9 mouse cellular contexts compared by ENCODE assay signal in genomic region chr10:80156002-80156751, GRCm38 (mm10). TPM values are rescaled to one million over a fixed set of nuclear protein-coding genes. Genes with fewer than 3 reads are reported as not detected.
DNase-seq lines count a peak whose midpoint lies in the region; ATAC-seq and TF ChIP-seq lines count a peak whose summit lies in the region.
"Had no signal": no experiment of that assay in that cellular context is flagged by ENCODE, and none has a peak within 500 bp of the region (broad histone marks: within the 10 kb centered on the region; RNA-seq: fewer than 3 reads in every experiment).

No protein-coding gene starts in this region.

- H3K4me2 ChIP-seq in heart, embryonic 12.5 days, result no peak overlapping the region
- peak overlapping the region; percentile 19; the same call in 1 of the 2 replicates for H3K4me2 ChIP-seq in forebrain, embryonic 13.5 days
- no peak overlapping the region for H3K4me2 ChIP-seq in liver, embryonic 15.5 days

- H3K4me1 ChIP-seq in heart, embryonic 12.5 days (replicated peaks), result peaks cover 92% of the 10 kb centered on the region
- peaks cover 92% of the 10 kb centered on the region for H3K4me1 ChIP-seq in forebrain, embryonic 13.5 days
- H3K4me1 ChIP-seq in liver, embryonic 15.5 days (replicated peaks), result peaks cover 97% of the 10 kb centered on the region

- peaks cover 67% of the 10 kb centered on the region for H3K36me3 ChIP-seq in heart, embryonic 12.5 days
- peaks cover 73% of the 10 kb centered on the region for H3K36me3 ChIP-seq in C2C12 (ENCODE audit: control insufficient read depth, insufficient read depth)
- H3K36me3 ChIP-seq in forebrain, embryonic 13.5 days (ENCODE audit: poor library complexity, severe bottlenecking), result peaks cover 74% of the 10 kb centered on the region
- H3K36me3 ChIP-seq in liver, embryonic 15.5 days (replicated peaks), result peaks cover 65% of the 10 kb centered on the region

- WGBS in heart, embryonic 12.5 days, result 83% methylated on average over 29 of the region's 29 CpGs
- WGBS in forebrain, embryonic 13.5 days, result 87% methylated on average over 29 of the region's 29 CpGs
- 79% methylated on average over 29 of the region's 29 CpGs for WGBS in liver, embryonic 15.5 days (ENCODE audit: insufficient replicate concordance)

- peak overlapping the region; percentile 45 for H3K9ac ChIP-seq in heart, embryonic 12.5 days
- H3K9ac ChIP-seq in forebrain, embryonic 13.5 days, result 0 out of 2 replicates have a peak overlapping the region, but pooled peaks have one; percentile 43
- H3K9ac ChIP-seq in liver, embryonic 15.5 days, result no peak overlapping the region

- DNase-seq in heart, adult 9 months (ENCODE audit: low spot score in 2 of 2), result no peak
- DNase-seq in cerebellum, adult 11 months, result no peak
- no peak for DNase-seq in adrenal gland, postnatal 14 days
- DNase-seq in embryo, embryonic 10.5 days (ENCODE audit: low spot score), result no peak
- DNase-seq: thymus, postnatal 14 days had no signal

- H3K9me3 ChIP-seq in heart, embryonic 12.5 days (replicated peaks), result no peaks in the 10 kb centered on the region
- H3K9me3 ChIP-seq in forebrain, embryonic 13.5 days (replicated peaks), result no peaks in the 10 kb centered on the region
- H3K9me3 ChIP-seq in liver, embryonic 15.5 days (replicated peaks), result no peaks in the 10 kb centered on the region

- peak overlapping the region; percentile 19 for H3ac ChIP-seq in C2C12 (ENCODE audit: control insufficient read depth, insufficient read length, low read depth)

- H3K79me2 ChIP-seq in C2C12 (ENCODE audit: control insufficient read depth, insufficient read depth), result peaks cover 64% of the 10 kb centered on the region

- TF ChIP-seq CTCF in C2C12 (IDR thresholded peaks at IDR 0.05; ENCODE audit: control insufficient read depth, insufficient read depth, insufficient read length), result no peak

- peaks cover 52% of the 10 kb centered on the region for H3K79me3 ChIP-seq in C2C12 (ENCODE audit: low read depth)

- no peak overlapping the region for H3K4me3 ChIP-seq in heart, embryonic 12.5 days
- H3K4me3 ChIP-seq in C2C12 (ENCODE audit: insufficient read depth, poor library complexity, severe bottlenecking), result no peak overlapping the region
- H3K4me3 ChIP-seq in forebrain, embryonic 13.5 days, result 0 out of 2 replicates have a peak overlapping the region, but pooled peaks have one; percentile 8
- no peak overlapping the region for H3K4me3 ChIP-seq in liver, embryonic 15.5 days (replicated peaks)

- no peaks in the 10 kb centered on the region for H3K27me3 ChIP-seq in heart, embryonic 12.5 days (replicated peaks)
- H3K27me3 ChIP-seq in C2C12 (ENCODE audit: control insufficient read depth, insufficient read depth, insufficient read length), result no peaks in the 10 kb centered on the region
- no peaks in the 10 kb centered on the region for H3K27me3 ChIP-seq in forebrain, embryonic 13.5 days
- no peaks in the 10 kb centered on the region for H3K27me3 ChIP-seq in liver, embryonic 15.5 days

- ATAC-seq in heart, embryonic 12.5 days (ENCODE audit: insufficient number of reproducible peaks, low FRiP score), result no peak
- ATAC-seq in forebrain, embryonic 13.5 days, result no peak
- no peak for ATAC-seq in liver, embryonic 15.5 days (ENCODE audit: insufficient read depth)

- H3K27ac ChIP-seq in heart, embryonic 12.5 days (ENCODE audit: poor library complexity, severe bottlenecking), result peak overlapping the region; percentile 97
- peak overlapping the region; percentile 89; the same call in 1 of the 2 replicates for H3K27ac ChIP-seq in forebrain, embryonic 13.5 days
- H3K27ac ChIP-seq in liver, embryonic 15.5 days (replicated peaks), result peak overlapping the region; percentile 19

TF ChIP-seq in C2C12, 6 proteins besides CTCF, POLR2A, EP300 and RAD21:
- TF ChIP-seq USF1 (IDR thresholded peaks at IDR 0.05; ENCODE audit: low read depth), result no peak
- TF ChIP-seq FOSL1 (IDR thresholded peaks at IDR 0.05; ENCODE audit: insufficient read depth, low read length, poor library complexity, severe bottlenecking), result no peak
- no peak for TF ChIP-seq MAX (IDR thresholded peaks at IDR 0.05)
- TF ChIP-seq MYOG (IDR thresholded peaks at IDR 0.05; ENCODE audit: control insufficient read depth, extremely low read depth, insufficient read length), result no peak
- TF ChIP-seq CEBPB (IDR thresholded peaks at IDR 0.05; ENCODE audit: low read depth), result no peak
- no peak for TF ChIP-seq MYOD1 (IDR thresholded peaks at IDR 0.05; ENCODE audit: control insufficient read depth, insufficient read length, low read depth)

RNA-seq across cellular contexts. Expression of gene Midn, which starts 8.1 kb away (rescaled TPM):
- 25.9 and 28.9 TPM in 2 replicates for polyA plus RNA-seq in heart, embryonic 12.5 days (2016; fragmentation: Nextera tagmentation; extraction: Ambion mirVana)
- 77.5 TPM for polyA plus RNA-seq in C2C12 (2012; fragmentation: generic; extraction: Trizol)
- polyA plus RNA-seq in forebrain, embryonic 13.5 days (2015; fragmentation: Nextera tagmentation; extraction: Ambion mirVana), result 35.1 and 37.9 TPM in 2 replicates
- 2.9 and 3.1 TPM in 2 replicates for polyA plus RNA-seq in liver, embryonic 15.5 days (2015; fragmentation: Nextera tagmentation; extraction: Ambion mirVana)
- total RNA-seq in adrenal gland, postnatal 14 days (2021), result 114 and 140 TPM in 2 replicates

RNA-seq across cellular contexts. Expression of gene Cirbp, which starts 9.6 kb away (rescaled TPM):
- 110 and 118 TPM in 2 replicates for polyA plus RNA-seq in heart, embryonic 12.5 days (2016; fragmentation: Nextera tagmentation; extraction: Ambion mirVana)
- polyA plus RNA-seq in C2C12 (2012; fragmentation: generic; extraction: Trizol), result 30.9 TPM
- 274 and 308 TPM in 2 replicates for polyA plus RNA-seq in forebrain, embryonic 13.5 days (2015; fragmentation: Nextera tagmentation; extraction: Ambion mirVana)
- polyA plus RNA-seq in liver, embryonic 15.5 days (2015; fragmentation: Nextera tagmentation; extraction: Ambion mirVana), result 13.1 and 17.0 TPM in 2 replicates
- total RNA-seq in adrenal gland, postnatal 14 days (2021), result 67.6 and 106 TPM in 2 replicates

RNA-seq across cellular contexts. Expression of gene Cbarp, which starts 15.5 kb away (rescaled TPM):
- polyA plus RNA-seq in heart, embryonic 12.5 days (2016; fragmentation: Nextera tagmentation; extraction: Ambion mirVana), result 1.7 and 3.6 TPM in 2 replicates
- polyA plus RNA-seq in C2C12 (2012; fragmentation: generic; extraction: Trizol), result 12.1 TPM
- polyA plus RNA-seq in forebrain, embryonic 13.5 days (2015; fragmentation: Nextera tagmentation; extraction: Ambion mirVana), result 21.2 and 26.8 TPM in 2 replicates
- 0.35 and 0.51 TPM in 2 replicates for polyA plus RNA-seq in liver, embryonic 15.5 days (2015; fragmentation: Nextera tagmentation; extraction: Ambion mirVana)
- total RNA-seq in adrenal gland, postnatal 14 days (2021), result 69.9 and 137 TPM in 2 replicates

RNA-seq across cellular contexts. Expression of gene 1600002K03Rik, which starts 16.6 kb away (rescaled TPM):
- 10.4 and 11.7 TPM in 2 replicates for polyA plus RNA-seq in heart, embryonic 12.5 days (2016; fragmentation: Nextera tagmentation; extraction: Ambion mirVana)
- polyA plus RNA-seq in C2C12 (2012; fragmentation: generic; extraction: Trizol), result 33.4 TPM
- 12.2 and 12.6 TPM in 2 replicates for polyA plus RNA-seq in forebrain, embryonic 13.5 days (2015; fragmentation: Nextera tagmentation; extraction: Ambion mirVana)
- 8.9 and 10.1 TPM in 2 replicates for polyA plus RNA-seq in liver, embryonic 15.5 days (2015; fragmentation: Nextera tagmentation; extraction: Ambion mirVana)
- total RNA-seq in adrenal gland, postnatal 14 days (2021), result 8.6 and 9.5 TPM in 2 replicates

RNA-seq across cellular contexts. Expression of gene Atp5d, which starts 17.7 kb away (rescaled TPM):
- polyA plus RNA-seq in heart, embryonic 12.5 days (2016; fragmentation: Nextera tagmentation; extraction: Ambion mirVana), result 827 and 861 TPM in 2 replicates
- 720 TPM for polyA plus RNA-seq in C2C12 (2012; fragmentation: generic; extraction: Trizol)
- polyA plus RNA-seq in forebrain, embryonic 13.5 days (2015; fragmentation: Nextera tagmentation; extraction: Ambion mirVana), result 454 and 459 TPM in 2 replicates
- 291 and 300 TPM in 2 replicates for polyA plus RNA-seq in liver, embryonic 15.5 days (2015; fragmentation: Nextera tagmentation; extraction: Ambion mirVana)
- 920 and 980 TPM in 2 replicates for total RNA-seq in adrenal gland, postnatal 14 days (2021)

Comparison
In these comparisons a context has a peak if more than half of its experiments do, and no peak if none do; other contexts are left out.
1. H3K27ac ChIP-seq: peak in every context shown above with its lines; median percentile 97 in heart, embryonic 12.5 days; 89 in forebrain, embryonic 13.5 days; 19 in liver, embryonic 15.5 days.